8 mouse cellular contexts compared by ENCODE assay signal in genomic region chr14:60379323-60379957, GRCm38 (mm10). TPM values are rescaled to one million over a fixed set of nuclear protein-coding genes. Genes with fewer than 3 reads are reported as not detected.
DNase-seq lines count a peak whose midpoint lies in the region; ATAC-seq and TF ChIP-seq lines count a peak whose summit lies in the region.

No protein-coding gene starts in this region.

- no peak for DNase-seq in liver, adult 2 months (ENCODE audit: extremely low read depth, low read depth, low spot score)
- DNase-seq in liver, result no peak
- peak; percentile 59 to 69 for DNase-seq in cerebellum, postnatal 36 days
- DNase-seq in midbrain, postnatal 0 days (ENCODE audit: low spot score), result no peak
- DNase-seq in embryo, embryonic 10 days (ENCODE audit: low spot score), result no peak
- DNase-seq in spleen, postnatal 4 days (ENCODE audit: low spot score in 2 of 2), result no peak

- WGBS in liver, adult 2 months, result 59% methylated on average over 20 of the region's 20 CpGs
- 38% methylated on average over 20 of the region's 20 CpGs for WGBS in hindbrain, embryonic 16.5 days
- 43% methylated on average over 20 of the region's 20 CpGs for WGBS in midbrain, postnatal 0 days

- peak overlapping the region; percentile 55; the same call in 1 of the 2 replicates for H3K4me3 ChIP-seq in liver, adult 2 months (ENCODE audit: insufficient read depth, low read depth, low read length)
- peak overlapping the region; percentile 95 for H3K4me3 ChIP-seq in hindbrain, embryonic 16.5 days (ENCODE audit: low read length)
- peak overlapping the region; percentile 80 for H3K4me3 ChIP-seq in midbrain, postnatal 0 days (ENCODE audit: low read depth, low read length)

- no peaks in the 10 kb centered on the region for H3K9me3 ChIP-seq in hindbrain, embryonic 16.5 days (ENCODE audit: control insufficient read depth, low read length)
- no peaks in the 10 kb centered on the region for H3K9me3 ChIP-seq in midbrain, postnatal 0 days (ENCODE audit: low read length)

- H3K27me3 ChIP-seq in liver, adult 2 months (ENCODE audit: control insufficient read depth, insufficient read depth, low read length), result no peaks in the 10 kb centered on the region; the same call in 1 of the 2 replicates
- no peaks in the 10 kb centered on the region for H3K27me3 ChIP-seq in hindbrain, embryonic 16.5 days (replicated peaks; ENCODE audit: control insufficient read depth, insufficient read depth, low read length)
- H3K27me3 ChIP-seq in midbrain, postnatal 0 days (ENCODE audit: insufficient read depth, low read length), result no peaks in the 10 kb centered on the region

- H3K27ac ChIP-seq in liver, adult 2 months (replicated peaks; ENCODE audit: insufficient read depth, low read depth, low read length), result no peak overlapping the region
- H3K27ac ChIP-seq in hindbrain, embryonic 16.5 days (ENCODE audit: low read depth, low read length), result peak overlapping the region; percentile 99
- peak overlapping the region; percentile 96 for H3K27ac ChIP-seq in midbrain, postnatal 0 days (ENCODE audit: low read depth, low read length)

- ATAC-seq in hindbrain, embryonic 16.5 days, result no peak
- peak; percentile 9; the same call in 1 of the 2 replicates for ATAC-seq in midbrain, postnatal 0 days (ENCODE audit: low FRiP score)
- ATAC-seq in erythroblast, adult 5-6 weeks (replicated peaks; ENCODE audit: low FRiP score, poor library complexity, severe bottlenecking), result no peak

- H3K4me2 ChIP-seq in hindbrain, embryonic 16.5 days (ENCODE audit: low read length), result peak overlapping the region; percentile 92
- H3K4me2 ChIP-seq in midbrain, postnatal 0 days (ENCODE audit: low read depth, low read length, poor library complexity, severe bottlenecking), result peak overlapping the region; percentile 92

- H3K36me3 ChIP-seq in liver, adult 2 months (ENCODE audit: control insufficient read depth, insufficient read depth, low read length), result no peaks in the 10 kb centered on the region
- no peaks in the 10 kb centered on the region for H3K36me3 ChIP-seq in hindbrain, embryonic 16.5 days (ENCODE audit: control insufficient read depth, insufficient read depth, low read length)
- no peaks in the 10 kb centered on the region for H3K36me3 ChIP-seq in midbrain, postnatal 0 days (ENCODE audit: insufficient read depth, low read length)

- no peaks in the 10 kb centered on the region for H3K79me2 ChIP-seq in liver, adult 2 months (ENCODE audit: control insufficient read depth, insufficient read depth, low read length)

- no peak for TF ChIP-seq POLR2A in liver, adult 2 months (IDR thresholded peaks at IDR 0.05; ENCODE audit: extremely low read depth, insufficient read depth, low read length)

- TF ChIP-seq CTCF in liver, adult 2 months (IDR thresholded peaks at IDR 0.05; ENCODE audit: low read depth, low read length), result no peak
- no peak for TF ChIP-seq CTCF in midbrain, postnatal 0 days (IDR thresholded peaks at IDR 0.05)

- H3K9ac ChIP-seq in liver, adult 2 months (ENCODE audit: low read depth, low read length), result peak overlapping the region; percentile 43
- H3K9ac ChIP-seq in hindbrain, embryonic 16.5 days (ENCODE audit: low read depth, low read length), result peak overlapping the region; percentile 99
- peak overlapping the region; percentile 87 for H3K9ac ChIP-seq in midbrain, postnatal 0 days (replicated peaks; ENCODE audit: low read length, poor library complexity, severe bottlenecking)

- no peaks in the 10 kb centered on the region; the same call in 1 of the 2 replicates for H3K4me1 ChIP-seq in liver, adult 2 months (ENCODE audit: control insufficient read depth, insufficient read depth, low read length)
- H3K4me1 ChIP-seq in hindbrain, embryonic 16.5 days (ENCODE audit: control insufficient read depth, insufficient read depth, low read depth, low read length), result peaks cover 44% of the 10 kb centered on the region
- H3K4me1 ChIP-seq in midbrain, postnatal 0 days (ENCODE audit: insufficient read depth, low read length), result peaks cover 25% of the 10 kb centered on the region

RNA-seq across cellular contexts. Expression of gene Amer2, which starts 6.4 kb away (rescaled TPM):
- 0.28 and 0.34 TPM in 2 replicates for total RNA-seq in liver, adult 2 months (2014; rRNA removed)
- polyA plus RNA-seq in liver, adult 2 months (2012; rRNA removed), result 0.16 and 0.24 TPM in 2 replicates
- polyA plus RNA-seq in hindbrain, embryonic 16.5 days (2015; fragmentation: Nextera tagmentation; extraction: Ambion mirVana), result 19.3 and 21.2 TPM in 2 replicates
- total RNA-seq in midbrain, postnatal 0 days (2014; rRNA removed), result 28.3 TPM in 2 replicates
- polyA plus RNA-seq in midbrain, postnatal 0 days (2015; fragmentation: Nextera tagmentation; extraction: Ambion mirVana), result 13.7 and 18.3 TPM in 2 replicates
- total RNA-seq in erythroblast, adult 5-6 weeks (2015; ENCODE audit: low replicate concordance), result 0.21 and 2.5 TPM in 2 replicates
- 0.51 and 0.98 TPM in 2 replicates for total RNA-seq in erythroblast, adult 5-6 weeks (2017; ENCODE audit: low replicate concordance)

Comparison
In these comparisons a context has a peak if more than half of its experiments do, and no peak if none do; other contexts are left out.
1. DNase-seq: peak in cerebellum, postnatal 36 days (2 of 2); none in liver, adult 2 months (single experiment), liver (single experiment), midbrain, postnatal 0 days (single experiment), embryo, embryonic 10 days (single experiment) and spleen, postnatal 4 days (0 of 2).
2. H3K9ac ChIP-seq: peak in every context shown above with its lines; median percentile 99 in hindbrain, embryonic 16.5 days; 87 in midbrain, postnatal 0 days; 43 in liver, adult 2 months.
3. Peak in every context shown above with its lines, with median percentiles within 50 percentile points of each other: H3K4me3 ChIP-seq.